Mouse (Mus musculus): ENCODE data around the gene Gm17521.

The Gm17521 gene

DNA sequence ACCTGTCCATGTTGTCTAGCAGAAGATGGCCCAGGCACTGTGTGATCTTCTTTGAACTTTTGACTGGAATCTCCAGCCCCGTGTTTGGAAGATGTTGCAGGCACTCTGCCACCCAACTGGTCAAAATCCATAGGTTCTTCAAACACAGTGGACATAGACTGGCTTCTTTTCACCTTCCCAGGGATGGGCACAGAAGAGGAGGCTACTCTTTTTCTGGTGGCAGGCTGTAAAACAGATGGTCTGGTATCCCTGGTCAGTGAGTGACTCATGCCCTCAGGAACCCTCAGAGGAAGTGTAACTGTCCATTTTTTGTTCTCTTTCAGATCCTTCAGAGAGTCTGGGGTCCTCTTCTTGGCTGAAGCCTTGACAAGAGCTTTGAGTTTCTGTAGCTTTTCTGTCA, at the start of gene Gm17521:
TSS of gene Gm17521 (minus strand) at position 101 of the 400 bp plus-strand sequence.
- WGBS: 68% methylated on average over 1 of the region's 1 CpGs

DNA sequence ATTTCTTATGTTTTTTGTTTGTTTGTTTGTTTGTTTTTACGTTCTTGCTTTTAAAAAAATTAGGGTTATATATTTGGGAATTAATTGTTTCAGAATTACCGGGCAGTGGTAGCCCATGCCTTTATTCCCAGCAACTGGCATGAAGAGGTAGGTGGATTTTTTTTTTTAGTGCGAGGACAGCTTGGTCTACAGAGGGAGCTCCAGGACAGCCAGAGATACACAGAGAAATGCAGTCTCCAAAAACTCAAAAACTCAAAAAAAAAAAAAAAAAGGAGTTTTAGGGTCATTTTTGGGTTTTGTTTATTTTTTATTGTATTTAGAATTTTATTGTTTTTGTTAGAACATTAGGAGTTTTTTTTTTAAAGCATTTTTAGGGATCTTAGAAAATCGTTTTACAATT, 14.0 kb upstream of the Gm17521 start:
- 61% methylated on average over 4 of the region's 4 CpGs for WGBS
